Mouse (Mus musculus) gastrocnemius, postnatal 14 days (tissue): ENCODE data around the gene Tor4a. TPM values are rescaled to one million over a fixed set of nuclear protein-coding genes. Genes with fewer than 3 reads are reported as not detected.

Experiments
- DNase-seq: peaks from one replicate; pipeline ENCODE4 v3.0.0; 2021; ENCODE audit warnings: mixed read lengths
- intact Hi-C: fragments of 180-260 bp; cut with DNase I; formaldehyde crosslinking; loops from one replicate; pipeline ENCODE4 v1.15.1; 2025; ENCODE audit warnings: low total_unique reads
- total RNA-seq, 2 experiments: library from RNA; stranded (reverse); gene quantifications; 2 replicates each; pipeline ENCODE4 v1.2.3; 2021

The Tor4a gene
- total RNA-seq, 2 experiments from 2014 or later = 1.9 TPM

- intact Hi-C loops = loop anchor here (5.0 kb wide), 1 partner anchor 50 kb away; no protein-coding TSS in a partner anchor
These were observed 19.6 kb downstream of the Tor4a start for GRCm38 (mm10) chr2:25177076-25177475.

GRCm38 (mm10) chr2:25176573-25176972, 20.1 kb downstream of the Tor4a start:
- intact Hi-C loops = loop anchor here (5.0 kb wide), 1 partner anchor 49 kb away; no protein-coding TSS in a partner anchor
- no peak for DNase-seq

More at GRCm38 (mm10) chr2:25177076-25177475, 19.6 kb downstream of the Tor4a start:
- no peak for DNase-seq

GRCm38 (mm10) chr2:25175690-25176078, 21.0 kb downstream of the Tor4a start:
- intact Hi-C loops = loop anchor here (5.0 kb wide), 1 partner anchor 48 kb away; no protein-coding TSS in a partner anchor
- no peak for DNase-seq

DNA sequence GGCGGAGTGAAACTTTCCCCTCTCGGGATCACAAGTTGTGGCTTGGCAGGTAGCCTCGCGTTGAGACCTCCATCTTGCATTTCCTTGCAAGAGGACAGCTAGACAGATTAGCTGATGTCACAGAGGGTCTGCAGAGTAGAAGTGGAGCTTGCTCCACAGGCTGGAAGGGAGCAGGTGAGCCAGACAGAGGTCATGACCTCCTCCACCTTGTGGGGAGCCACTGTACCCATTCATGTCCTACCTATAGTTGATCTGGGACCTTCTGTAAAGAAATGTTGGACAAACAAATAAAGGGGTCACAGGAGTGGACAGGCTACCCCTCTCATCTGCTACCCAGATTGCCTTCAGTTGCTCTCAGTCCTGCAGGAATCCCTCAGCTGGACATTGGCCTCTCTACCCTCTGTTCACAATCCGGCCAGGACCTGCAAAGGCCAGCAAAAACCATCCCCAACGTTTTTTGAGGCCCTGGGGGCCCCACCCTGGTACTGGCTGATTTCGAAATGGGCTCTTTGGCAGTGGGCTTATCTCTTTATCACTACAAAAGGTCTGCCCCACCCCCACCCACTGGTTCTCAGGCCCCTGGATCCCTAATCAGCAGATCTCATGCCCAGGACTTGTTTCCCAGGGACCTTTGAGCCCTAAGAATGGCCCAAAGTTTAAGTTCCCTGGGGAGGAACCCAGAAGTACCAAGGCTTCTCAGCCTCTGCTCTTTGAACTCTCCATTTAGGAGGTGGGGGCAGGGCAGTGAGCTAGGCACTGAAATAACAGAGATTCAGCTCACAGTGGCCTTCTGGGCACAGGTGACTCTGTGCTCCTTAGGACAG, 21.6 kb downstream of the Tor4a start:
- no peak for DNase-seq
- intact Hi-C loops = loop anchor here (5.0 kb wide), 1 partner anchor 48 kb away; no protein-coding TSS in a partner anchor

GRCm38 (mm10) chr2:25173821-25174220, 22.9 kb downstream of the Tor4a start:
- intact Hi-C loops = no loop called here
- DNase-seq = no peak

- no peak for DNase-seq
- intact Hi-C loops = no loop called here
These were observed 24.1 kb downstream of the Tor4a start for GRCm38 (mm10) chr2:25172629-25173028.

DNA sequence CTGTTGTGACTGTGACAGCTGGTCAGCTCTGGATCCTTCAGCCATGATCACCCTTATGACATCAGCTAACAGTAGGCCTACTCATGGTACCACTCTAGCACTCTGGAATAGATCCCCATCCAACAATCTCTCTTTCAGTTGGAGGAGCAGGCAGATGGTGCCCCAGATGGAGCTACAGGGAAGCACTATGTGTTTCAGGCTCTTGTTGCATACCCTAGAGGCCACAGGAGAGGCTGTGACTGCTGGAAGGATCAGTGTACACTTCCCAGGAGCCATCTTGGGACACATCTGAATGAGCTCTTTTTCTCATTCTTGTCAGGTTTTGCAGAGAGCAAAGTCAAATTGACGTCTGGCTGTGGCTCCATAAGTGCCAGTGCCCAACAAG, 24.9 kb downstream of the Tor4a start:
- intact Hi-C loops = no loop called here

DNA sequence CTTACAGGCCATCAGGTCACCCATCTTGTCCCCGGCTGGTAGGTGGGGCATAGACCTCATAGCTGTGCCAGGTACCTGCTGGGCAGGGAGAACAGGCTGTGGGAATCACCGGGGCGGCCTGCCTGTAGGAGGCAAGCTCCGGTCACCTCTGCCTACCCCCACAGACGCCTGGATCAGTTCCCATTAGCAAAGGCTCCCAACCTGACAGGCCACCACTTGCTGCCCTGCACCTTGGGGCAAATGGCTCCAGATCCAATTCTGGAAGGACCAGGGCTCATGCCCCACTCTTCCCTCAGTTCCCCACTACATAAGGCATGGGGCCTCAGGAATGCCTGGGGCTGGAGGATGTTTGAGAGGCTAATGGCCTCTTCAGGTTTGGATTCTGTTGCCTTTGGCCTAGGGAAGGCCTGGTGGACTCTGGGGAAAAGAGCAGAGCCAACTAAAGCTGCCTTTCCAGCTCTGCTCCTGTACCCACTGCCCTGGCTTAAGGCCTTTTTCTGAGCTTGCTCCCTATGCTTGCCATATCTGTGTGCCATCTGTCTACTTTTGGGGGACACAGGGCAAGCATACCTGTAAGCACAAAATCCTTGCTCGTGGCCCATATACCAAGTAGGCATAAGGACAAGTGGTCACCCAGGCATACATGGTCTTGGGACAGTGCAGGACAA, 25.5 kb downstream of the Tor4a start:
- no peak for DNase-seq
- intact Hi-C loops = no loop called here

More for the DNA sequence above, 24.9 kb downstream of the Tor4a start:
- no peak for DNase-seq

DNA sequence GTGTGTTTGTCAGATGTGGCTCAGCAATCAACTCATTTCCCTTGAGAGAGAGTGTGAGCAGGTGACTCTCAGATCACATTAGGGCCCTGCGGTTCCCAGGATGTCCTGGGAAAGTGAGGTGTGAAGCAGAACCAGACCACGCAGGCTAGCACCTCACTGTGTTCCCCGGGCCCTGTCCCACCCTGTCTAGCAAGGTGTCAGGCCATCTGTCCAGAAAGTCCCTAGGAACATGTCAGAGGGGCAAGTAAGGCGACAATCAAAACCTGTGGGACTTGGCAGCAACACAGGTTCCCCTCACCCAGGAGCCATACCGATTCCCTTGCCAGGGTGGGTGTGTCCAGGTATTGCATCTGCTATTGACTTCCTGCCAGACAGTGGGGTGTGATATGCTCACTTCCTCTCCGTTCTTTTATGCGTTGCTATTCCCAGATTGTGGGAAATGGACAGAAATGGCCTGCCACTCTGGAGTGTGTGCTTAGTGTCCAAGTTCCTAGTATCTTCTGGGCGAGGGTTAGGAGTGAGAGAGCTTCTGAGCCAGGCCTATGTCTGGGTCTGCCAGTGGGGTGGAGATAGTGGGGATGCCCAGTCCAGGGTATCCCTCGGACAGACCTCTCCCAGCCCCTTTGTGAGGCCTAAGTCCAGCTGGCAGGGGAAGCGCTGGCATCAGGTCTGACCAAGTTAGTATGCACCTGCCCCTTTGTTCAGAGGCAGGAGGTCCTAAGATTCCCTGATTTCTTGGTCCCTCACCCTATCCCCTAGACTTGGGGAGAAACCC, 26.2 kb downstream of the Tor4a start:
- DNase-seq = no peak
- intact Hi-C loops = no loop called here

DNA sequence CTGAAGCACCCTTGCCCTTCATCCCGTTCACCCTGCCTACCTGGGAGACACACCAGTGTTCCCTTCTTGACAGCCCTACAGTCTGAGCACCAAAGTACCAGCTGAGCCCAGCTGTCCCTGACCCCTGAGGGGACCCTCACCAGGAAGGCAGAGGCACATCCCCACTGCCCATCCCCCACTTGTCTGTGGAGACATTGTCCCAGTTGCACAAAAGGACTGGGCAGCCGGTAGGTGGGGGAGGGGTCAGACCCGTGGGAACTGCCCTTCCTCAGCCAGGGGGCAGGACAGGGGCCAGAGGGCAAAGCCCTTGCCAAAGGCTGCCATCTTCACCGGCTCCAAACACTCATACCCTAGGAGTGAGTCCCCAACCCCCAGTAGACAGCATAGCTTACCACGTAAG, 26.9 kb downstream of the Tor4a start:
- intact Hi-C loops = no loop called here
- no peak for DNase-seq

DNA sequence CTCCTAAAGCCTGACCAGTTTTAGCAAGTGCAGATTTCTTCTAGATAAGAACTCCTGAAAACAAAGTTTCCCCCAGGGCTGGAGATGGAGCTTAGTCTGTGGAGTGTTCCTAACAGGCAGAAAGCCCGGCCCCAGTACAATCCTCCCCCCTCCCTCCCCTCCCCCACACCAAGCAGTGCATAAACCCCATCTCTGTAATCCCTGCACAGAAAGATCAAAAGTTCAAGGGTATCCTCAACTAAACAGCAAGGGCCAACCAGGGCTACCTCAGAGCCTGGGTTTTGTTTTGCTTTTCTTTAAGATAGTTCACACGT, 28.1 kb downstream of the Tor4a start:
- intact Hi-C loops = no loop called here
- DNase-seq = no peak

GRCm38 (mm10) chr2:25167919-25168664, 28.6 kb downstream of the Tor4a start:
- DNase-seq = peak; percentile 73
- intact Hi-C loops = no loop called here

DNA sequence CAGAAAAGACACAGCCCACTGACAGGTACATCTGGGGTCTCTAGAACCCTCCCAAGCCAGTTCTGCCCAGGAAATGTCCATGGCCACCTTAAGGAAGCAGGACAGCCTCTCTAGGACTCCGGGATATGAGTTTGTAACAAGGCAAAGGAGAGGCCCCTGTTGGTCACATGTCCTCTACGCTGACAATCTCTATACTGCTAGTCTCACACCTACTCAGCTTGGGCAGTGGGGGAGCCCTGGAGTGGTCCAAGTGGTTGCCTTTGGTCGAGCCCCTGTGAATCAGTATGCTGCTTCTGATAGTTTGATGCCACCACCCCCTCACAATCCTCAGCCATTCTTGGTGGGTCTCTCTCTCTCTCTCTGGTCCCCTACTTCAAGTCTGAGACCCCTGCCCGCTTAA, 29.2 kb downstream of the Tor4a start:
- intact Hi-C loops = no loop called here

DNA sequence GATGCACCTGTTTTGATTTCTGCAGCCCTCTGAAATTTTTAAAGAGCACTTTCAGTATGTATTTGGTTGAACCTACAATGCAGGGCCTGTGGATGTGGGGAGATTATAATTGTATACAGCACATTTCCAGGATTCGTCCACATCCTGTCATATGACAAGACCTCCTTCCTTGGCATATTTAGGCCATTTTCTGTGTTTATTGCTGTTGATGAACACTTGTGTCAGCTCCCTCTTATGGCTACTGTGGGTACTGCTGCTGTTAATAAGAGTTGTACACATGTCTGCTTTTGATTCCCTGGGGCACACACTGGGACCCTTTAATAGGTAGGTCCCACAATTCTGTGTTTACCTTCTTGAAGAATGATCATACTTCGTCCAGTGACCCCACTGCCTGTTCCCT, 39.0 kb downstream of the Tor4a start:
- DNase-seq = no peak
- intact Hi-C loops = no loop called here

More for the DNA sequence above, 29.2 kb downstream of the Tor4a start:
- DNase-seq = peak; percentile 1

DNA sequence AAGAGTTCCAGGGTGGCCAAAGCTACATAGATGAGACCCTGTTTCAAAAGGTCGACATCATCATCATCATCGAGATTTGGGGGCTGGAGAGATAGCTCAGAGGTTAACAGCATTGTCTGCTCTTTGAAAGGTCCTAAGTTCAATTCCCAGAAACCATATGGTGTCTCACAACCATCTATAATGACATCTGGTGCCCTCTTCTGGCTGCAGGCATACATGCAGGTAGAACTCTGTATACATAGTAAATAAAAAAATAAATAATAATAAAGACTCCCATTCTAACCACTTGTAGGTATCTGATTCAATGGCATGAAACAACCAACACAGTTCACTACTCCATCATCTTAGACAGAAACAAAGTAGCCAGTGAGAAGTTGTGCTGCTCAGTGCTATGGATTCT, 39.7 kb downstream of the Tor4a start:
- intact Hi-C loops = no loop called here
- DNase-seq = no peak

GRCm38 (mm10) chr2:25156177-25156576, 40.5 kb downstream of the Tor4a start:
- intact Hi-C loops = no loop called here
- no peak for DNase-seq

DNA sequence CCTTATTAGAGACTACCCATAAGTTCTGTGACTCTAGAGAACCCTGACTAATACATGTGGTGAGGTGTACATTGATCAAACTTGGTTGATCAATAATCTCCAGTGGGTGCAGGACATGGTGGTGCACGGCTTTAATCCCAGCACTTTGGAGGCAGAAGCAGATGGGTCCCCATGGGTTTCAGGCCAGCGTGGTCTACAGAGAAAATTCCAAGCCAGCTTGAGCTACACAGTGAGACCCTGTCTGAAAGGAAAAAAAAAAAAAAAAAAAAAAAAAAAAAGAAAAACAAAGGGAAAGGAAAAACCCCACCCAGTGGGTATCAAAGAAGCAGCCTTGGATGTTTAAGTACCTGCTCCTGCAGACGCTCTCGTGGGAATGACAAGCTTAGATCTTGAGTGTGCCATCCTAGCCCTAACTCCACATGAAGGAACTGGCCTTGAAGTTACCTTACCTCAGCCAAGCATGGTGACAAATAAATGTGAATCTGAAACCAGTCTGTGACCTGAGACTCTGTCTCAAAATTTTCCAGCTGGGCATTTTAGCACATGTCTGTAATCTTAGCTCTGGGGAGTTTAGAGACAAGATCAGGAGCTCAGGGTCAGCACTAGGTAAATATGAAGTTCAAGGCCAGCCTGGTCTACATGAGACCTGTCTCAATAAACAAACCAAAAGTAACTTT, 45.3 kb downstream of the Tor4a start:
- intact Hi-C loops = no loop called here
- DNase-seq = no peak

DNA sequence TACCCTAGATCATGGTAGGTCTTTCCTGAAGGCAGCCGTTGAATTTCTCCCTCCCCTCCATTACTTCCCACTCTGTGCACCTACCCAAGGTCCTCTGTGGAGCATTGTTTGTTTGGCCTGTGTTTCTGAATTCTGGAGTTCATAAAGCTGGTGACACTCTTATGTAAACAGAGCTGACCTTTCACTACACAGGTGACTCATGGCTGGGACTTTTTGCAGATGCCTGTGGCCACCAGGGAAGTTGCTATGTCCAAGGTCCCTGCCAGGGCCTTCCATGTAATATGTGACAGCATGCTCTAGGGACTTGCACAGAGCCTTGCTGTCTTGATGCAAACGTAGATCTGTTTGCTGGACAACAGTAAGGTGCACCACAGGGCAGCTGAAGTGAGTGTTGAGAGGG, 47.0 kb downstream of the Tor4a start:
- no peak for DNase-seq
- intact Hi-C loops = no loop called here

- intact Hi-C loops = no loop called here
- DNase-seq = no peak
These were observed 48.8 kb downstream of the Tor4a start for GRCm38 (mm10) chr2:25147892-25148291.
